Mouse (Mus musculus) heart, adult 11 months (tissue): ENCODE results near the gene Trim80.
A peak's percentile ranks its signal among the peaks of the same experiment; 100 is the strongest.

Experiments used
- DNase-seq: peaks from one replicate; pipeline ENCODE4 v3.0.0; 2022

The Trim80 gene

DNA sequence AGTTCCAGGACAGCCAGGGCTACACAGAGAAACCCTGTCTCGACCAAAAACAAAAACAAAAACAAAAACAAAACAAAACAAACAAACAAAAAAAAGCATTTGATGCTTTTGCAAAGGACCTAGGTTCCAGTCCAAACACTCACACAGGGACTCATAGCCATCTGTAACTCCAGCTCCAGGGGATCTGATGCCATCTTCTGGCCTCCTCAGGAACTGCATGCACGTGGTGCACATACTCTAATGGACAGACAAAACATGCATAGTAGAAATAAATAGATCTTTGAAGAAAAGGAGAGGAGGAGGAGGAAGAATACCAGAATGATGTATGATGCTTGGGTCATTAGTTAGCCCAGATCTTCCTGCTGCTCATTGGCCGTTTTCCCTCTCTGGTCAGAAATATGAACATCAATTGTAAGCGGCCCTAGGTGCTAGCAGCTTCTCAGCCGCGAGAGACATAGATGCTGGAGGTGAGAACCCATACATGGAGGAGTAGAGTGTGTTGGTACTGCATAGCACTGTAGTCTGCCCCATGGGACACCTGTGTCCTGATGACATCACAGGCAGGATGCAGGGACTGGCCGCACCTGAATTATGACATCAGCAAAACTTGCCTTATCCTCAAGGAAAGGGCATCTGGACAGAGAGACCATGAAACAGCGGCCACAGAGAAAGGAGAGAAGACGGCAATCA is at the start of gene Trim80:
Gene Trim80, plus strand, starts transcription at position 640 of the 690 bp plus-strand sequence.
- no peak for DNase-seq

DNA sequence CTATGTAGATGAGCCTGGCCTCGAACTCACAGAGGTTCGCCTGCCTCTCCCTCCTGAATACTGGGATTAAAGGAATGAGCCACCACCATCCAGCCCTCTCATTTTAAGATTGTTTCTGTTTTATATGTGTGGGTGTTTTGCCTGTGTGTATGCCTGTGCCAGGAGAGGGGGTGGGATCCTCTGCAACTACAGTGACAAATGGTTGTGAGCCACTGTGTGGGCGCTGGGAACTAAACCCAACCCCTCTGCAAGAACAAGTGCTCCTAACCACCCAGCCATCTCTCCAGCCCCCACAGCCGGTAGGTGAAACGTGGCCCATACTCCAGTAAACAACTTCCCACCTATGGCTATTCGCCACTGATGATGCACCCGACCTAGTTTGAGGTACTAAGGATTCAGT is 49.0 kb upstream of the Trim80 start:
- DNase-seq: no peak

DNA sequence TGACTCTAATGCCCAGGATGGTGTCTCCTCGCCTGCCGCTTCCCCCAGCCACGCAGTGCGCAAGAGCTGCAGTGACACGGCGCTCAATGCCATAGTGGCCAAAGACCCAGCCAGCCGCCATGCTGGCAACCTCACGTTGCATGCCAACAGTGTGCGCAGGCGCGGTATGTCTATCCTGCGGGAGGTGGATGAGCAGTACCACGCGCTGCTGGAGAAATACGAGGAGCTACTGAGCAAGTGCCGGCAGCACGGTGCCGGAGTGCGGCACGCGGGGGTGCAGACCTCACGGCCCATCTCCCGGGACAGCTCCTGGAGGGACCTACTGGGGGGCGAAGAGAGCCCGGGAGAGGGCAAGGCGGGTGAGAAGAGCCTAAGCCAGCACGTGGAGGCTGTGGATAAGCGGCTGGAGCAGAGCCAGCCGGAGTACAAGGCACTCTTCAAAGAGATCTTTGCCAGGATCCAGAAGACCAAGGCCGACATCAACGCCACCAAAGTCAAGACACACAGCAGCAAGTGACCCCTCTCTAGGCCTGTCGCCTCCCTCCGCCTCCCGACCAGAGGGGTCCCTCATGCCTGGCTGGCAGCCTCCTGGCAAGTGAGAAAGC is 46.5 kb upstream of the Trim80 start:
- DNase-seq: no peak

DNA sequence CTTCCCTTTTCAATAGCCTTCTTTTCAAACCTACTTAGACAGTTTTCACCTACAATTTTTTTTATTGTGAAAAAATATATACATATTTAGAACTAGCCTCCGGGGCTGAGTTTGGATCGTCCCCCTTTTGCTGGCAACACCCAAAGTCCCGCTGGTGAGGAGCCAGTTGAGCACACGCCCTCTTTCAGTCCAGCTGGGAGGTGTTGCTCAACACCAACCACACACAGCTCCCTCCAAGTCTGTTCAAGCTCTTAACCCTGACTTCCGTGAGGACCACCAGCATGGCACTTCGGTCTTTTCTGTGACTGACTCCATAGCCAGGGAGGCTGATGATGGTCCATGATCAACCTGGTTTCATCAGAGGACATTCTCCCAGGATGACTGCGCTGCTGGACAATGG is 42.3 kb upstream of the Trim80 start:
- peak; percentile 91 for DNase-seq

DNA sequence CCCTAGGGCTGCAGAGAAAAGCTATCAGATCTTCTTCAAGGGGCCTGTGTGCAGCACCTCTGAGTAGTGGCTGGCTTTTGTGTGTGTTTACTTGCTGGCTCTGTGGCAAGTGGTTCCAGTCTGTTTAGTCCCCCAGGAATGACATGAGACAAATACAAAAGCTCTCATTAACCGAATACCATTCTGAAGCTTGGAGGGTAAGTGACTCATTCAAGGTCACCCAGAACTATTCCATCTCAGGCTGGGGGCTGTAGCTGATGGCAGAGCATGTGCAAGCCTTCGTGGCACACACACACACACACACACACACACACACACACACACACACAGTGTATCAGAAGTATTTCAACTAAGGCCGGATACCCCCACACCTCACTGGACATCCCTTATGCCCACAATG is 40.2 kb upstream of the Trim80 start:
- DNase-seq: no peak

DNA sequence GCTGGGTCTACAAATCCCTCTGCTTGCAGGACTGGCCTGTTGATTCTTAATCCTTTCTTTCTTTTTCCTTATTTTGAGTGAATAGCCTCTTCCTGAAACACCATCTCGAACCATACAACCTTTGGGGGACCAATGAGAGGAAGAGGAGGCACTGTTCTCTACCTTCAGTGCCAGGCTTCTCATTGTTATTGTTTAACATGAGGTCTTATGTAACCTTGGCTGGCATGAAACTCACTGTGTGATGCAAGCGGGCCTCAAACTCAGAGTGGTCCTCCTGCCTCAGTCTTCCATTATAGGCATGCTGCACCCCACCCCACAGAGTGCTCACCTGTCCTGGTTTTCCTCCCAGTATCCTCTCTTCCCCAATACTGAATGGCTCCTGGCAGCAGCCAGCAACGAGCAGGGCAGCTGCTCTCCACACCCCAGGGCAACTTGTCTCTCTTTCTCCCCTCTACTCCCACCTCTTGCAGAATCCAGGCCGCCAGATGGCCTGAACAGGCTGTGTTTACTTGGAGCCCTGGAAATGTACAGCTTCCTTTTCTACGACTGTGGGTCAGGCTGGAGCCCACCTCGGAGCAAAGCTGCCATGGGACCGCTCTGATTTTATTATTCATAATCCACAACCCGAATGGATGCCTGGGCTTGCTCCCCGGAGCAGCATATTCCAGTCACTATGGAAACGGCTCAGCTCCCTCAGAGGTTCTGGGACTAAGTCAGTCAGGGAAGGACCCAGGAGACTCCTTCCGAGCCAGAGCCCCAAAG is 39.5 kb upstream of the Trim80 start:
- no peak for DNase-seq

DNA sequence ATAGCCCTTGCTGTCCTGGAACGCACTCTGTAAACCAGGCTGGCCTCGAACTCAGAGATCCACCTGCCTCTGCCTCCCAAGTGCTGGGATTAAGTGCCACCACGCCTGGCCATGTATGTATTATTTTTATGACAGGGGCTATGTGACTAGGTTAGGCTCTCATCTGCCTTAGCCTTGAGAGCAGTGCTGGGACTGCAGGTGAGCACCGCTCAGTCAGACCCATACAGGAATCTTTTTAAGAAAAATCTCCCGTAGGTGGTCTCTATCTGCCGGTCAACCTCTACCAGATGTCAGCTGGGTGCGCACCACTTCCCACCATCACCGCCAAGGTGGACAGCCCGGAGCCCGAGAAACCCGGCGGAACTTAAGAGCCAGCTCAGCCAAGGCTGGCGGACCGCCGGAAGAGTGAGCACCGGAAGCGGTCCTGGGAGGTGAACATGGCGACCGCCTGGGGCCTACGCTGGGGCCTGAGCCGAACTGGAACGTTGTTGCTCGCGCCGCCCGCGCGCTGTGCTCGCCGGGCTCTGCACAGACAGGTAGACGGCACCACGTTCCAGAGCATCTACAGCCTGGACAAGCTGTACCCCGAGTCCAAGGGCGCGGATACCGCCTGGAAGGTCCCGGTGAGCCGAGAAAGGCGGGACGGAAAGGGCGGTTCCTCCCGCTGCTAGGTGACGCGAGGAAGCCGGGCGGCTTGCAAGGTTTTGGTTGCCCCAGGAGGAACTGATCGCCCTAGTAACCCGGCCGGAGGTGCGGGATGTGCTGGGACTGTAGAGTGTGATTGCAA is 36.8 kb upstream of the Trim80 start, which contains the start of gene Mrpl58:
Gene Mrpl58, plus strand, starts transcription at position 415 of the 787 bp plus-strand sequence.
- peak; percentile 98 for DNase-seq

DNA sequence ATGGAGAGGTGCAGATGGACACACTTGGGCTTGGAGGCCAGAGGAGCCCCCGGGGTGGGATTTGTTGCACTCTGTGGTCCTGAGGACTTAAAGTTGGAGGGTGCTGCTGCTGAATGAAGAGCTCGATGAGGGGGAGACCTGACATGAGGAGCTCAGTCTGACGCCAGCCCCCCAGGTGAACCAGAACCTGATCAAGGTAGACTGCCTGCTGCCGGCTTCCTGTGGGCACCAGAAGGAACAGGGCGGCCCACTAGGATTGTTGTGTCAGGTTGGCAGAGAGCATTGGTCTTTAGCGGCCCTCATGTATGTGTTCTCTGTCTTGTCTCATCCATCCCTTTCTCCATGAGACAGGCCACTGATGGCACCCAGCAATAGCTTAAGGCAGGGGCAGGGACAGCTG is 34.6 kb upstream of the Trim80 start:
- peak; percentile 89 for DNase-seq

DNA sequence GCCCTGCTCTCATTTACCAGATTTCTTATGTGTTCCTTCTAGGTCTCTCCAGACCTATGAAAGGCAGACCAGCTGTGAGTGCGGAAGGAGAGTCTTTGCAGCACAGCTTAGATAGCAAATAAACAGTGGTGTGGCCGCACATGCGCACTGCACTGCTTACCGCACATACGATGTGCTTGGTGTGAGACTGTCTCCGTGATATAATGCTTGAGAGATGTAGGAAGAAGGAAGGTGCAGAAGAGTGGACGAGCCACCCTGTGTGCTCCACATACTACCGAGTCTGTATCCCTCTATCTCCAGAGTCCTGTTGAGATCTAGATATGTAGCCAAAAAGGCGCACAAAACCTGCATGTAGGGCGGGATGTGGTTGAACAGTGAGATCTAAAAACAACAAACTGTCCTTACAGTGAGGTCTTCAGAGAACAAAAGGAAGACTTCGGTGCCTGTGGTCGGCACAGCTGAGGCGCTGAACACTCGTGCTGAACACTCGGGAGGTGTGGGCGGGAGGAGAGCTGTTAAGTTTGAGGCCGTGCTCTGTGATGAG is 33.4 kb upstream of the Trim80 start:
- peak; percentile 68 for DNase-seq

DNA sequence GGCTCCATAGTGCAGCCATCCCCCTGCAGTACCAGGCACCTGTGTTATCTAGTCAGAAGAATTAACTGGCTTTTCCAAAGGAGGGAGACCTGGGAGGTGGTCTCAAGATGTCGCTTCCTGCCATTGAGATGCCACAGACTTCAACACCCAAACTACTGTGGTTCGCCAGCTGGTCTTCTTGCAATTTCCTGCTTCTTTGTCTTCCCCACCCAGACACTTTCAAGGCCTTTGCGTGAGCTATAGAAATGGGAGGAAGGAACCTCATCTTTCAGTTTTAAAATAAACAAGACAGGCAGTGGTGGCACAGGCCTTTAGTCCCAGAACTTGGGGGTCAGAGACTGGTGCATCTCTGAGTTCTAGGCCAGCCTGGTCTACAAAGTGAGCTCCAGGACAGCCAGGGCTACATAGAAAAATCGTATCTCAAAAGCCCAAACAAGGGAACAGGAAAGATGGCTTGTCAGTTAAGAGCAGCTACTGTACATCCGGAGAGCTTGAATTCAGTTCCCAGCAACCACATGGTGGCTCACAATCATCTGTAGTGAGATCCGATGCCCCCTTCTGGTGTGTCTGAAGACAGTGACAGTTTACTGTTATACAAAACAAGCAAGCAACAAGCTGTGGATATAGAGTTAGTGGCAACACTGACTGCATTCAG is 32.0 kb upstream of the Trim80 start:
- DNase-seq: peak; percentile 71

DNA sequence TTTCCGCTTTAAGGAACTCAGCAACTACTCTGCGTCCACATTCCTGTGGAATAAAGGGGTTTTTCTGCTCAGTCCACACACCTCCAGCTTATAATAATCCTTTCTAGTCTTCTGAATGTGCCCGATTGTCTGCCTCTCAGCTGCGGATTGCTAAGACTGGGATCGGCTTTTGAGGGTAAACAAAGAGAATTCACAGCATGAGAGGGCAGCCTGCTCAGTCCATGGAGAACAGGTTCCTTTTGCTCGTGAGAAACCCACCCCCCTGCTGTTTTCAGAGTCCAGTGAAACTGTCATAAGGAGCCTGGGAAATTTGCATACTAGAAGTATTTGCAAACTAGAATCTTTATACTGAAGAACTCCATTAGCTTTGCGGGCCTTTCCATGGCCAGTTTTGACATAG is 30.8 kb upstream of the Trim80 start:
- DNase-seq: peak; percentile 65

DNA sequence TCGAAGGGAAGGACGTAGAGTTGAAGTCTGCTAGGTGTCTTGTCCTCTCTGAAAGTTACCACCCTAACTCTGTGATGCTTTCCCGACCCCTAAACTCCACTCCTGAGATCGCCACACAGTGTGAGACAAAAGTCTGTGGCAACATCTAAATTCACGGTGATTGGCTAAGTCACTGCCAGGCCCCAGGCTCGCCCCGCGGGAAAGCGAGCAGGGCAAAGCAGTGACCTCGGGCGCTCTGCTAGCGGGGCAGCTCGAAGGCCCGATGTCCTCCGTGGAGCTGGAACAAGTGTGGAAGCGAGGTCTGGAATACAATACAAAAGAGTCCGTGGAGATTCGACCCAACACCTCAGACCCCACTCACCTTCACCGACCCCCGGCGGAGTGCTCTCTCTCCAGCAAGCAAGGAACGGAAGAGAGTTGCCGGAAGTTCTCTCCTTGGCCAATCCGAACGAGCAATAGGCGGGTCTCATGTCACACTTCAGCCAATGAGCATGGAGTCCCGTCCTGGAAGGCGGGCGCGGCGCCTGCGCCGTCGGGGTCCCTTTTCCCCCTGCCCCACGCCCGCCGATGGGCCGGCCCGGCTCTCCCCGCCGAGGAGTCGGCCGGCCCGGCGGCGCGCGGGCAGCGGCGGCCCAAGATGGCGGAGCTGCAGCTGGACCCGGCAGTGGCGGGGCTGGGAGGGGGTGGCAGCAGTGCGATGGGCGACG is 20.7 kb upstream of the Trim80 start, which contains the start of the genes Atp5h and Kctd2:
Gene Atp5h, minus strand, starts transcription at position 432 of the 707 bp plus-strand sequence.
Gene Kctd2, plus strand, starts transcription at position 598 of the 707 bp plus-strand sequence.
- DNase-seq: peak; percentile 100

DNA sequence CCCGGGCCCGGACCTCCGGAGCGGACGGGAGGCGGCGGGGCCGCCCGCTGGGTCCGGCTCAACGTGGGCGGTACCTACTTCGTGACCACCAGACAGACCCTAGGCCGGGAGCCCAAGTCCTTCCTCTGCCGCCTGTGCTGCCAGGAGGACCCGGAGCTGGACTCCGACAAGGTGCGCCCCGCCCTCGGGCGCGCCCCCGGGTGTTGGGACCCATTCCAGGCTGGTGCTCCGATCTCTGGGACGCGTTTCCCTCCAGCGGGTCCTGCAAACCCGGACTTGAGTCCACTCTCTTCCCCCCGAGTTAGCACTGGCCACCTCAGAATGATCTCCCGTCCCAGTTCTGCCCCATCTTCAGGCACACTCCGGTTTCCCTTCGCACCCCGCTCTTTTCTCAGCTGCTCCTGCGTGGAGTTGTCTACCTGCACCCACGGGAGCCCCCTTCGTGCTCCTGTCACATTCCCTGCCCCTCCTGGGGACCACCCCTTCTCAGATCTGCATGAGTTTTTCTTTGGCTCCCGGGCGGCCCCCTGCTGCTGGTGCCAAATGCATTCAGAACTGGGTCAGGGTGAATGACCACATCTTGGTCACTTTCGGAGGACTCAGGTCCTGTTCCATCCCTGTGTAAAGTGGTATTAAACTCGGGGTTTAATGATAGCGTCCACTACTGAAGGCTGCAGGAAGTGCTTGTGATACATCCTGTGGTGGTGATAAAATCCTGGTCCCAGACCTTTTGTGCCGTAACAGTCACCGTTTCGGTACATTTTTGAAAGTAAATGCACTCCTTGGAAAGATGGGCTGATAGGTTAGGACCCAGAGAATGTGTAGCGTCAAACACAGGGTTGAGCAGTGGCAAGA is 19.8 kb upstream of the Trim80 start:
- DNase-seq: no peak

DNA sequence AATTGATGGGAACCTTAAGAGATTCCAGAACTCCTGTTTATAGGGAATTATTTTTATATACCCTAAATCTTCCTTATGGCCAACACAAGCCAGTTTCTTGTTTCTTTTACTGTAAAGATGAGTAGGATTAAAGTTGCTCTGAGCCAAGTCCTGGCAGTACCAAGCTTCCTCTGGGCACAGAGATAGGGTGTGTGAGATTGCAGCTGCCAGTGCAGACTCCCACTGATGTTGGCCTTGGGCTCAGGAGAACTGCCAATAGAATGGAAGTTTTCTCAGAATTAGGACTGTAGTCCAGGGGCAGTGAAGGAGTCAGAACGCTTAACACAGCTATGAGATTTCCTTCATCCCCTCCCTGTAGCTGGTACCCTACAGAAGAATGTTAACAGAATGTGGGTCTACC is 19.0 kb upstream of the Trim80 start:
- no peak for DNase-seq

DNA sequence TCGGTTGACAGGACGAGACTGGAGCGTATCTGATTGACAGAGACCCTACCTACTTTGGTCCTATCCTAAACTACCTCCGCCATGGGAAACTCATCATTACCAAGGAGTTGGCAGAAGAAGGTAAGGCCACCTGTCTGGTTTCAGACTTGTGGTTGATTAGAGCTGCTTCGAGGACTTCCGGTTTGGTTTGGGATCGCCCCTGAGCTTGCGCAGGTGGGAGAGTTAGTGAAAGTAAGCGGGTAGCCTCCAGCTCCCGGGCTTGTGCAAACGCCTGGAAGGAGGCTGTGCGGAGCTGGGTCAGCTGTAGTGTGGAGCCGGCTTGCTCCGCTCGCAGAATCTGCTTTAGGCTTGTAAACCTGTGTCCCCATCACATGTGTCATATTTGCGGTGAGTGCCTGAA is 18.4 kb upstream of the Trim80 start:
- no peak for DNase-seq

DNA sequence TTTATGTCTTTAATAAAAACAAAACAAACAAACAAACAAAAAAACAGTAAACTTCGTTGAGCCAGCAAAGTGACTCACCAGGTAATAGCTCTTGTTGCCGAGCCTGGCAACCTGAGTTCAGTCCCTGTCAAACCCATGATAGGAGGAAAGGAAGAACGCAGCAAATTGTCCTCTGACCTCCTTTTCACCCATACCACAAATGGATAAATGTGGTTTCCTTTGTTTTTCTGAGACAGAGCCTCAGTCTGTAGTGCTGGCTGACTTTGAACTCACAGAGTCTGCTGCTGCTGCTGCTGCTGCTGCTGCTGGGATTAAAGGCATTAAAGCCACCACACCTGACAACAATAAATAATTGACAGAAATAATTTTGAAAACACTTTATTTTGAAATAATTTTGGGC is 17.3 kb upstream of the Trim80 start:
- DNase-seq: no peak

DNA sequence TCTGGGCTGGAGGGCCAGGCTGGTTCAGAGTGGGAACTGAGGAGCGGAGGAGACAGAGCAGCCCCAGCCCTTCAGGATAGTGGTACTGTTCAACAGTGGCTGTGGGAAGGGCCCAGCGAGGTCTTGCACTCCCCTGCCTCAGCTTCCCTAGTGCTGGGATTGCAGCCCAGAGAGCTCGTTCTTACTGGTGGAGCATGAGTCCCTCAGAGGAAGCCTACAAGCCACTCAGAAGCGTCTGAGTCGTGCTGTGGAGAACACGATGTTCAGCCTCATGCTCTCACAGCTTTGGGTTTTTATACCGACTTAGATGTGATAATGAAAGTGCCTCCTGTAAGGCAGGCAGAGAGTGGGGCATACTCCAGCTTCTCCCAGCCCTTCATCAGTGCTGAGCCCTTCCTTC is 15.7 kb upstream of the Trim80 start:
- peak; percentile 80 for DNase-seq

DNA sequence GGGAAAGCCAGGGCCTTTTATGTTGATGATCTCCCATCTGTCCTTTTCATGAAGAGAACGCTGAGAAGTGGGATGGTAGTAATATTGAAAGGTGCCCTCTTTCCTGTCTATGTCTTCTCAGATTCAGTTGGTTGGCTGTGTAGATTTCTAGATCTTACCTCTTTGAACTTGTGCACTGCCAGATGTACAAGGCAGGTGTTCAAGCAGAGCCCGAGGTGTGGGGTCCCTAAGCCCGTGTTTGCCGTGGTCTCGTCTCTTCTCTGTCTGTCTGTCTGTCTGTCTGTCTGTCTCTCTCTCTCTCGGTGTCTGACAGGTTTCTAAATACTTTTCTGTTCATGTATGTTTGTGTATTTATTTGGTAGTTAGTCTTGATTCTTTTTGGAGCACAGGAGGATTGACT is 14.7 kb upstream of the Trim80 start:
- no peak for DNase-seq

DNA sequence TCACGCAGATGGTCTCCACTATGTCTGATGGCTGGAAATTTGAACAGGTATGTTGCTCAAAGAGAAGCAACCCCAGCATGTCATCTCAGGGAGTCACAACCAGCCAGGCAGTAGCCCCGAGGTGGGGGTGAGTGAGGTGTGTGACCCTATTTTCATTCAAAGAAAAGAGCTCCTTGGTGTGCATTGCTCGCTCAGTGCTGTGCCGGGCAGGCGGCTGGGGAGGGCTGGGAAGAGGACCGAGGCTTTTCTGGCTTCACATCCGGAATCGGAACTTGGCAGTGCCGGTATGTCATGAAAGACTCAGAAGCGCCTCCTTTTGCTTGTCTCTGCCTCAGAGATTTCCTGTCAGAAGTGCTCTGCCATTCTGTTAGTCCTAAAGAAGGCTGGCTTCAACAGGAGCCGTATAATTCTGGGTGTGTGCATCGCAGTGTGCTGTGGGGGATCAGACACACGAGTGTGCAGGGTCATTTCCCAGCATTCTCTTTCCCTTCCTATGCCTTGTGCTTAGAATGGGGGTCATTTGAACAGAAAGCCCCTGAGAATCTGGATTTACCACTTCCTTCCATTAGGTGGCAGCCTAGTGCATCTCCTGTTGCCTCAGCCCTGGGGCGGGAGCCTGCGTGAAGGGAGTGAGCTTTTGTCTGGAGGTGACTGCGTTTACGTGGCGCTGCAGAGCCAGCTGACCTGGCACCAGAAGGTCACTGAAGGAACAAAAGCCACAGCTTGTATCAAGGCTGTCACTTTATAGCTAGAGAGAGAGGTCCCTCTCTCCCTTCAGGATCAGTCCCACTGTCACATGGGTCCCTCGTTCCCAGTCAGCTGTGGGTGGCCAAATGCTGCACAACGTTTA is 12.6 kb upstream of the Trim80 start:
- peak; percentile 97 for DNase-seq

DNA sequence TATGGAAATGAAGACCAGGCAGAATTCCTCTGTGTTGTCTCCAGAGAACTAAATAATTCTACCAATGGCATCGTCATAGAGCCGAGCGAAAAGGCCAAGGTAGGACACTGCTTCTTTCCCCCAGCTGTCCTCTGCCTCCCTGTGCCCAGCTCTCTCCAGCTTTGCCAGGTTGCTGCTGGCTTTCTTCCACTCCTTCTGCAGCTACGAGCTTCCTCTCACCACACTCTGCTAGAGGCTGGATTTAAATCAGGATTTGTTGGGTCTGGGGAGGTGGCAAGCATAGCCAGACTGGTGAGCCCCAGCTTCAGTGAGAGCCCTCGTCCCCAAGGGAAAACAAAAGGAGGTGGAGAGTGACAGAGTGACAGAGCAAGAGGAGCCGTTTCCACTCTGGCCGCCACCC is 11.0 kb upstream of the Trim80 start:
- no peak for DNase-seq
